Mouse (Mus musculus) c-Kit-positive CD71-positive TER-119-positive erythroid progenitor cells, embryonic 14.5 days (primary cell): Measurements from ENCODE around the gene Rps28.
A peak's percentile ranks its signal among the peaks of the same experiment; 100 is the strongest.
"Not testable (repeated sequence)": the region's sequence is repeated elsewhere in the genome, so short reads cannot be mapped to it uniquely, and the experiment has no call there.

ENCODE experiments used
- DNase-seq: peaks from one replicate; pipeline ENCODE4 v3.0.0-alpha.2; 2013; ENCODE audit warnings: low spot score

The Rps28 gene

DNA sequence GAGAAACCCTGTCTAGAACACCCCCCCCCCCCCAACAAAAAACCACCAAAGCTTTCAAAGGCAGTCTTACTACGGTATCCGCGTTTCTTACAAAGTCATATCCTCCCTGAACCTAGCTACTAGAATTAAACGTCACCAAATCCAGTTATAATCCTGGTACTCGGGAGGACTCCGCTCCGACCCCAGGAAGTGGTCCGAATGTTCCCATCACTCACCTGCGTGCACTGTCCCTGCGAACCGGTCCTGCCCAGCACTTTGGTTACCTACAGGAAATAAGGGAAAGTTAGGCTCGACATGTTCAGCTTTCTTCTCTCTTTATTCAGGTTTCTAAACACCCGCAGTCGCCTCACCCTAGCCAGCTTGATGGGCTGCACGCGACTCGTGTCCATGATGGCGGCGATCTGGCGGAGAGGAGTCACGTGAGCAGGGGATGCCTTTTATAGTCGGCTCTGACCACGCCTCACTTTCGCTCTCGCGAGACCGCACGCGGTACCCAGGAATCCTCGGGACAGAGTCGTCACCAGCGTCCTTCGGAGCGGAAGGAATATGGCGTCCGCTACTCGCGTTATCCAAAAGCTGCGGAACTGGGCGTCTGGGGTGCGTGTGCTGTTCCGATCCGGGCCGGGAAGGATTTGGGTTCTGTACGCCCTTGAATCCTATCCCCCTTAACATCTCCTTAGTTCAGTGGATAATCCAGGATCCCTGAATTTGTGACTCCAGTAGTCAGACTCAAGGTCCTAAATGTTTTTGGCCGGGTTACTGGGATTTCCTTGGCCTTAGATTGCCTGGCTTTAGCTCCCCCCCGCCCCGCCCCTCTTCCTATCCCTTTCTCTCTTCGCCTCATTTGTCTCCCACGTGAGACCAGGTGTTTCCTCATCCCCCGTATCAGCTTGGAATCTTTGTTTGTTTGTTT lies at the start of gene Rps28, which contains the start of gene Ndufa7:
TSS of gene Rps28 (minus strand) at position 479 of the 913 bp plus-strand sequence.
TSS of gene Ndufa7 (plus strand) at position 489 of the 913 bp plus-strand sequence.
- peak; percentile 96 for DNase-seq

DNA sequence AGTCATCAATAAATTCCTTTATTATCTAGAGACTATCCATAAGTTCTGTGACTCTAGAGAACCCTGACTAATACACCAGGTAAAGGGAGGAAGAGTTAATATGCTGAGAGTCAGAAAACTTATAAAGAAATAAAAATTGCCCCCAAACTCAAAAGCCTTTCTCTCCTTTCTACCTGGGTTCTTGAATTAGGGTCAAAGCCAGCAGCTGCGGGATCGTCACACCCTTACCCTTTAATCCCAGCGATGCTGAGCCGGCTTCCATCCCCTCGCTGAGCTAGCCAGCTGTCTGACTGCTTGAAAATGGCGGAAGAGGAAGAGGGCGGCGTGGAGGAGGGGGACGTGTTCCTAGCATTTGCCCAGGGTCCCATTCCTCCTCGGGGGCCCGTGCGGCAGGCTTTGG lies 49.2 kb upstream of the Rps28 start, which contains the start of gene Gm7029:
TSS of gene Gm7029 (plus strand) at position 301 of the 400 bp plus-strand sequence.
- DNase-seq: not testable (repeated sequence)

DNA sequence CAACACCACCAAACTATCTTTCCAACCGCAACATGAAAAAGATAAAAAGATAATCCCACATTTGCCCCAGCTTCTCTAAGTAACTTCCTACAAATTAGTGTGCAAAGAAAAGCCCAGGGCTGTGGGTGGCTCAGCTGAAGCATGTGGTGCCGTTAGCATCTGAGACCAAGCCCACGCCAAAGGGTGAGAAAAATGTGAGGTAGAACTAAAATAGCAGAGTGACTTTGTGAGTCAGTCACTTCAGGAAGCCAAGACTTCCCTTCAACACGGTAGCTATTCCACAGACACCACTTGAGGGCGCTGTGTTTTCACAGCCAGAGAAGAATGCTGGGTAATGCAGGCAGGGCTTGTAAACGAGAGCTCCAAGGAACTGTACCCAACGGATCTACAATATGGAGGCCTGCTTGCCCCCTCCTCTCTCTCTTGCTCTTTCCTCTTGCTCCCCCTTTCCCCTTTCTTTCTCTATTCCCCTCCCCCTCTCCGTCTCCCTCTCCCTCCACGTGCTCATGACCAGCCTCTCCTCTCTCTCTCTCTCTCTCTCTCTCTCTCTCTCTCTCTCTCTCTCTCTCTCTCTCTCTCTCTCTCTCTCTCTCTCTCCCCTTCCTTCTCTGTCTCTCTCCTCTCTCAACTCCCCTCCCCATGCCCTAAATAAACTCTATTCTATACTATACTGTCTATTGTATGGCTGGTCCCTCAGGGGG lies 41.1 kb upstream of the Rps28 start:
- DNase-seq: peak; percentile 81

GRCm38 (mm10) chr17:33857816-33858215 lies 33.5 kb upstream of the Rps28 start:
- DNase-seq: no peak

DNA sequence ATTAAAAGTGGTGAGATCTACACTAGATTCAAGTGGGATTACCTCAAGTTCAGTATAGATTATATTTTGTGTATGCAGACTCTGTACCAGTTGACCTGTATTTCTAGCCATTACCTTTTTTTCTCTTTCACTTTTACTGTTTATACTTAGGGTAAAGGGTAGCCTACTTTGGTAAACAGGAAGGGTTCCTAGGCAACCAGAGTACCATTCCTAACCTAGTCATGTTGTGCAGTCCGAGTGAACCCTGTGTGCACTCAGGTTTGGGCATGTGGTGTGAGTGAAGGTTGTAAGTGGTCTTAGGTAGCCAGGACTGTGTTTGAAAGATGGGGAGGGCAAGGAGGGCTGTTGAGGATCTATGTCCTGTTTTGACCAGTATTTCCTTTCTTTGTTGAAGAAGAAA lies 27.0 kb upstream of the Rps28 start:
- no peak for DNase-seq

DNA sequence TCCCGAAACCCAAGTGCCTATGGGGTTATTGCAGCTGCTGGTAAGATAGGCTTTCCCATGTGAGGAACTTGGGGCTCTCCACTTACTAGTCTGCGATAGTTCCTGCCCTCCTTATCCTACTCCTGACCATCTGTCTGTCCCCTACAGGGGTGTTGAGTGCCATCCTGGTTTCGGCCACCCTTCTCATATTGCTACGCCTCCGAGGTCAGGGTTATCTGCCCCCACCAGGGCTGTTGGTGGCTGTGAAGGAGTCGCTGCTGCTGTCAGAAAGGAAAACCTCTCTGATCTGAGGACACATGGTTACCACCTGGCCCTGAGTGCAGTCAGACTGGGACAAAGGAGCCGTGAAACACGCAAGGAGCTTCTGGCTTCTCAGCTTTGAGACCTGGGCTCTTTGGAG lies 23.8 kb upstream of the Rps28 start:
- DNase-seq: no peak

DNA sequence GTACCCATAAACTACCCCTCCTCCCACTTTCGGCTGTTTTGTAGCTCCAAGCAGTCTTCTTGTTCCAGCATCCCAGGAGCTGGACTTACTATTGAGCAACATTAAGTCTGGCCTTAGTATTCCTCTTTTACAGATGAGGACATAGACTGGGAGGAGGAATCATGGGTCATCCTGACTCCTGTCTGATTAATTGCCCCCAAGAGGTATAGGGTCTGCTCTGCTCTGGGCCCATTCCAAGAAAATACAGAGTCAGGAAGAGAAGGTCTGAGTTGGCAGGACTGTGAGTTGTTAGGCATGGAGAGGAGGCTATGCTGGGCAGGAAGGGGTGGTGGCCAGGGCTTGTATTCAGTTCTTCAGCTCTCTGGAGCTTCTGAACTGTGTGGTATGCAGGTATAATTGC lies 19.8 kb upstream of the Rps28 start:
- DNase-seq: no peak

GRCm38 (mm10) chr17:33842966-33843795 lies 18.8 kb upstream of the Rps28 start, which contains the start of gene Cd320:
Cd320 (plus strand) TSS chr17:33843091.
- peak; percentile 87 for DNase-seq

DNA sequence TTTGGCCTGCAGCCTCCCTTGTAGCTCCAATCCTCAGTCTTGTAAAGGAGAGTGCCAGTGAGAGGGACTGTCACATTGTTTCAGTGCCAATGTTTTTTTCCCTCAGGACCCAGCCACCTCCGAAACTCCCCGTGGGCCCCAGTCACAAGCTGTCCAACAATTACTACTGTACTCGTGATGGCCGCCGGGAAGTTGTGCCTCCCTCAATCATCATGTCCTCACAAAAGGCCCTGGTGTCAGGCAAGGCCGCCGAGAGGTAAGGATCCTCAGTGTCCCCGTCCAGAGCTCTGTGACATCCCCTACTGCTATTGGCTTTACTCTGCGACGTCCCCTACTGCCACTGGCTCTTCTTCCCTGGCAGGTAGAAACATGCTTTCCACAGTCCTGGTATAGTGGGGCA lies 5.2 kb upstream of the Rps28 start:
- DNase-seq: no peak

DNA sequence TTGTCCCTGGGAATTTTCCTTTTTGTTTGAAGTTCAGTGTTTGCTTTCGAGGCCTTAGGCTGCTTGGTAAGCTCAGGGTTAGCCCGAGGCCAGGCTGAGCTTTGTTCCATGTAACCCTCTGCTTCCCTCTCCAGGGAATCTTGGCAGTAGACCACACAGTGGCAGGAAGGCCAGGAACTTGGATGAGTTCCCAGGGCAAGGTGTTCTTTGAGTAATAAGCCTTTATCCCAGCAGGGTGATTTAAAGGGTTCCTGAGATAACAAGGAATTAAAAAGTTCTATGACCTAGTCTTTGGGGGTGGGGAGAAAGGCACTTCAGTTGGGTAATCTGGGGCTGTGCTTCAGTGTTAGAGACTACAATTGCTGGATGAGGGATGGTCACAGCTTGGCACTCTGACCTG lies 4.5 kb upstream of the Rps28 start:
- no peak for DNase-seq

DNA sequence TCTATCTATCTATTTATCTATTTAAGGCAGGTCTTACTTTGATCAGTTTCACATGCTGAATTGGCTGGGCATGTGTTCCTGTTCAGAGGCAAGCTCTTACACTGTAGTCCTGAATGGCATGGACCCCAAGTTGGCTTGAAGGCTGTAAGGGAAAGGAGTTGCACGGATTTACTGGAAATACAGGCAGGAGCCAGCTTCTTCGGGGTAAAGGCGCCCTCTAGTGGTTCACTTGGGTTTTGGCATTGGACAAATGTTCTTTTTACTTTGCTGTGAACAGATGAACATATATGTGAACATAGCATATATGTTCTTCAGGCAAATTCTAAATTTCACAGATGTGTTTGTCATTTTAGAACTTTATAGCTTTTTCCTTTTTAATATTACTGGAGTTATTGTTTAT lies 2.5 kb upstream of the Rps28 start:
- peak; percentile 73 for DNase-seq

DNA sequence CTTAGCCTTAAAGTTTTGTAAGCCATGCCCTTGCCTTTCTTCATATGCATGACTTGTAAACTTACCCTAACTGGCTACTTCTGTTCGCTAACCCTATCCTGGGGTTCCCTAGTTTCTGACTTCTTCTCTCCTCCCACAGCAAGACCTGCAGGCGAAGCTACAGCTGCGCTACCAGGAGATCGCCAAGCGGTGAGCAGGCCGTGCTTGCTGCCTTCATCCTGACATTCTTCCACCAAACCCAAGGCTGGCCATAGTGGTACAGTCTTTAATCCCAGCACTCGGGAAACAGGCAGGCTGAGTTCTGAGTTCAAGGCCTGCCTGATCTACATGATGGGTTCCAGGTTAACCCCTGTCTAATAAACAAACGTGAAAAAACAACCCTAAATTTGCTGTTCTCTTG lies 1.1 kb upstream of the Rps28 start:
- no peak for DNase-seq

- not testable (repeated sequence) for DNase-seq
Observed at GRCm38 (mm10) chr17:33824997-33825330, 602 bp upstream of the Rps28 start.

DNA sequence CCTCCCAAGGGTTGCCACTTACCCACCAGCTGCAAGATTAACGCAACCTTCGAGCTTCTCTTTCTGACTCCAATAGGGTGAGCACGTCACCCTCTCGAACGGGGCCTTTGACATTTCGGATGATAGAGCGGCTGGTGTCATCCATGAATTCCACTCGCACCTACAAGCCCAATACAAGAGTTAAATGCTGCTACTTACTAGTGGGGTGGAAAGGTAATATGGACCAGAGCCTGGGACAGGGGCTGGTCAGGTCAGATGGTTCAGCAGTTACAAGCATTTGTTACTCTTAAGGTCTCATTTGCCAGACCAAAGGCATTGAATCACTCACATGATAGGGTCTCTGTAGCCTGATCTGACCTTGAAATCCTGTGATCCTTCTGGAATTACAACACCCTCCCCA lies 1.2 kb downstream of the Rps28 start:
- not testable (repeated sequence) for DNase-seq

- DNase-seq: no peak
Observed at GRCm38 (mm10) chr17:33822436-33822959, 1.9 kb downstream of the Rps28 start.

DNA sequence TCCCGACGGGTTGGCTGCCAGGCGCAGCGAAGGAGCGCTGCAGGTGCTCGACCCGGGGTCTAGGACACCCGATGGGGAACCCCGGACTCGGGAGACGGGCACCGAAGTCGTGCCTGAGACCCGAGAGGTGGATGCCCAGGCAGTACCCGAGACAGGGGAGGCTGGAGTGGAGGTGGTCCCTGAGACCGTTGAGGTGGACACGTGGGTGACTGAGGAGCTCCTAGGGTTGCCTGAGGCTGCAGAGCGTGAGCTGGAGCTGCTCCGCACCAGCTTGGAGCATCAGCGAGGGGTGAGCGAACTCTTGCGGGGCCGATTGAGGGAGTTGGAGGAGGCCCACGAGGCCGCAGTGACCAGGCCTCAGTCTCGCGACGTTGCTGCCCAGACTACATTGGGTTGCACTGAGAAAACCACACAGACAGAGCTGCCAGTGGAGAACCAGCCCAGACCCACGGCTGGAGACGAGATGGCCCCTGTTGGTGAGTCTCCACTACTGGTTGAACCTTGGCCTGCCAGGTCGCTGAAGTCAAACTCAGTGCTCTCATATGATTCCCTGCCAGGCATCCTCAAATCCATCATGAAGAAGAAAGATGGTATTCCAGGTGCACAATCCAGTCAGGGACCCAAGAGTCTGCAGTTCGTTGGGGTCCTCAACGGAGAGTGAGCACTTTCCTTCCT lies 6.3 kb downstream of the Rps28 start:
- DNase-seq: no peak

- DNase-seq: peak; percentile 92
Observed at GRCm38 (mm10) chr17:33817184-33817968, 7.0 kb downstream of the Rps28 start.

GRCm38 (mm10) chr17:33816612-33817011 lies 7.8 kb downstream of the Rps28 start:
- DNase-seq: no peak

DNA sequence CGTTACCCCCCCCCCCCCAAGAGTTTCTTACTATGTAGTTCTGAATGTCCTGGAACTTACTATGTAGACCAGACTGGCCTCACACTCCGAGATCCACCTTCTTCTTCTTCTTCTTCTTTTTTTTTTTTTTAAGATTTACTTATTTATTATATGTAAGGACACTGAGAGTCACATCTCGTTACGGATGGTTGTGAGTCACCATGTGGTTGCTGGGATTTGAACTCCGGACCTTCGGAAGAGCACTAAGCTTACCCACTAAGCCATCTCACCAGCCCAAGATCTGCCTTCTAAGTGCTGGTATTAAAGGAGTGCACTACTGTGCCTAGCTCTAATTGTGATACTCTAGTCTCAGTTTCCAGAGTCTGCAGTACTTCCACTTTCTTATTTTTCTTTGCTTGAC lies 9.0 kb downstream of the Rps28 start:
- DNase-seq: no peak

- no peak for DNase-seq
Observed at GRCm38 (mm10) chr17:33812990-33813389, 11.4 kb downstream of the Rps28 start.

DNA sequence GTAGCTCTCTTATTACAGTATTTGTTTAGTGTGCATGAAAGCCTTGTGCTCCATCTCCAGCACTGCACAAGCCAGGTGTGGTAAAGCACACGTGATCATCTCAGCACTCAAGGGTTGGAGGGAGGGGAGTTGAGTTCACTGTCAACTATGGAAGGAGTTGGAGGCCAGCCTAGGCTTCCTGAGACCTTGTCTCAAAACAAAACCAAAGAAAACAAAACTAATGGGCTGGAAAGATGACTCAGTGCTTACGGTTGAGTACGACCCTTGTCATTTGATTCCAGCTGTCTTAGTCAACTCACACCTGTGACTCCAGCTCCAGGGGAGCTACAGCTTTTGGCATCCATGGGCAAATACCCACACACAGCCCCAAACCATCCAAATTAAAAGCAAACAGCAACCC lies 11.9 kb downstream of the Rps28 start:
- DNase-seq: no peak
